Mouse (Mus musculus): ENCODE measurements around the gene Cpz. TPM values are rescaled to one million over a fixed set of nuclear protein-coding genes. Genes with fewer than 3 reads are reported as not detected.

Gene Cpz
- polyA plus RNA-seq (2017; shearing (Covaris generic)), result not detected

DNA sequence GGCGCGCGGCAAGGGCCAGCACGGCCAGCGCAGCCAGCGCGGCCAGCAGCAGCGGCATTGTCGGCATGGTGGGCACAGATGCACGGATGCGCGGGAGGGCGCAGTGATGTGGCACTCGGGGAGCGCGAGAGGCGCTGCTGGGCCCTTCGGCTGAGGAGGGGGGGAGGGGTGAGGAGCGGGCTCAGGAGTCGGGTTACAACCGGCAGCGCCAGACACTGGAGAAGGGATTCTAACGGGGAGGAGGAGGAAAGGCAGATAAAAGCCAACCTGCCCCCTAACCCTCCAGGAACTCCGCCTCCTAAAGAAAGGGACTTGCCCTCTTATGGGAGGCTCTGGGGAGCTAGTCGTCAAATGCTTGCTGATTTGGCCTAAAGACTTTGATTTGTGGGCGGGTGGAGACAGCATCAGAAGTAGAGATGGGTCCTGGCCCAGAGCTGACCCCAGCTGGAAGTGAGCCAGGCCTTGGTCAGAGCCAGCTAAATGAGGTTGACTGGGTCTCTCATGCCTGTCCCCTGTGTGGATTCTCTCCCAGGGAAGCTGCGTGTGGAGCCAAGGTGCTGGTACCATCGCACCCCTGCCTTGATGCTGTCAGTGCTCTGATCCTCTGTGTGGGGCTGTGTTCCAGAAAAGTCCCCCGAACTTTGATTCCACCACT is at the start of gene Cpz:
Gene Cpz, minus strand, starts transcription at position 230 of the 655 bp plus-strand sequence.
- ATAC-seq, result no peak

DNA sequence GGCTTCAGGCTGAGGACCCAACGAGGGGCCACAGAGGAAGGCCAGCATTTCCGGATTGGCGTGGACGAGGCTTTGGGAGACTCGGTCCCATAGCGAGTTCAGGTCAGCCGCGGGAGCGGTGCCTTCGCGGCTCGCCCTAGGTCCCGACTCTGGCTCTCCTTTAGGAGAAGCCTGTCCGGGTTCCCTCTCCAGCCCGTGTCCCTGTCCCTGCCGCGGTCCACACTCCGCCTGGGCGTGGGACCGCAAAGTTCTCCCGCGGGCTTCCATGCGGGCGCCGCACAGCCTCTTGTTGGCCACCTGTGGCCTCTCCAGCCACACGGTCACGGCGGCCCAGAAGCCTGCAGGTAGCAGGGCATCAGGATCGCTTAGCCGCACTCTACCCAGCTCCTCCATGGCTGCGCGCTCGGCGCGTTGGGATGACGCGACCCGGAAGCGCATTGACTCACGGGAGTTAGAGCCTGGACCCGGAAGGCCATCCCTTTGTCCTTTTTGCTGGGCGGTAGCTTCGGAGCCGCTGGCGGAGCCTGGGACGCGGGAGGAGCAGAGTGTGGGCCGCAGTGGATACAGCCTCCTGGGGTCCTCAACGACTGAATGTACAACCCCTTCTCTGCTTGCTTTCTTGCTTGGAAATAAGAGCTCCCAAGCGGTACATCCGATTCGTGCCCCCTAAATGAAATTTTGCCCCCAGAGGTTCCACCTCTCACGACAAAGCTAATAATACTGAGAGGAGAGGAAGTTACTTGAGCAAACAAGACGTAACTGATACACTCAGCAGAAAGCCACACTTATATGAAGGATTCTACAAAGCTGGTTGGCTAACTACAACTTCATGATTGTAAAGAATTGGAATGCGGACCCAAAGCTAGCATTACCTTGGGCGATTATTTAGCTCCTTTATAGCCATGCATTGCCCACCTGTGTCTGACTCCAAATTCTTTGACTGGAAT is 49.4 kb upstream of the Cpz start, which contains the start of gene Trmt44:
Gene Trmt44, minus strand, starts transcription at position 418 of the 947 bp plus-strand sequence.
- ATAC-seq, result peak; percentile 99

DNA sequence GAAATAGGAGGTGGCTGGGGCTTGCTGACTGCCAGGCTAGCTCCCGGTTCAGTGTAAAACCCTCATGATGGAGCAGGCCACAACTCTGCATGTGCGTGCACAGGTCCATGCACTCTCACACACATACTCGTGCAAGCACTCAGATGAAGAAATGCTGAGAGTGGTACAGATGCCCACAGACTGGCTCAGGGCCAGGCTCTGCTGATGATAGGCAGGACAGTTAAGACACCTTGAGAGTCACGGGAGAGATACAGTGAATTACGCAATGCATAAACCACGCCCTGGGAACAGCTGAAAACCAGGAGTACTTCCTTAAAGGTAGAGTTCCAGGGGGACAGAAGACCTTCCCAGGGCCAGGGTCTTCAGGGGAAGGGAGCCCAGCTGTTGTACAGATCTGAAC is 46.0 kb upstream of the Cpz start:
- no peak for ATAC-seq

DNA sequence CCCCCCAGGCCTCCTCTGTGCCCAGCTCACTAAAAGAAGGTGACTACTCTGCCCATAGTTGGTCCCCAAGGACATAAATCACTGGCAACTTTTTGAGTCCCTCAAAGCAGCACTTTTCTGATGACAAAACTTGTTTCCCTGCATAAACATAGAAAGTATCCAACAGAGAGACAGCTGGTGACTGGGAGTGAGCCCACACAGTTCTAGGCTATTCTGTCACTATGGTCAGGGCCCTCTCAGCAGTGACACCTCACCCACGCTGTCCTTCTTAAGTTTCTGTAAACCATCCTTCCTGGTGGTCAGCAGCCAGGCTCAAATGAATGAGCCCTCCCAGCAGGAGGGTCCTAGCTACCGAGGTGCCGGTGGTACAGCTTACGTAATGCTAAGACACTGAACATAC is 41.1 kb upstream of the Cpz start:
- no peak for ATAC-seq

DNA sequence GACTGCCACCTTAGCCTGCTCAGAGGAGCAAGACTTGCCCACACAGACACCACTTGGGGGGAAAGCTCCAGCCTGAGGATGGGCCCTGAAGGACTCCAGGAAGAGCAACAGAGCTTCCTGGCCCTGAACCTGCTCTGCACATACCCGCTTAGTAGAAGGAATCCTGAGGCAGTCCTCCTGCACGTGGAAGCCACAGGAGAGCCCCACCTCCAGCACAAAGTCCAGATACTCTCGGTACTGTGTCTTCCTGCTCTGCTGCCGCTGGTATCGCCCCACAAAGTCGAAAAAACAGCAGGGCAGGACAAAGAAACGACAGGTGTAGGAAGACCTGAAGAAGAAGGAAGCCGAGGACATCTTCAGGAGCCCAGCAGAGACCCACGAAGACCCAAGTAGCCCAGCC is 39.7 kb upstream of the Cpz start:
- no peak for ATAC-seq

DNA sequence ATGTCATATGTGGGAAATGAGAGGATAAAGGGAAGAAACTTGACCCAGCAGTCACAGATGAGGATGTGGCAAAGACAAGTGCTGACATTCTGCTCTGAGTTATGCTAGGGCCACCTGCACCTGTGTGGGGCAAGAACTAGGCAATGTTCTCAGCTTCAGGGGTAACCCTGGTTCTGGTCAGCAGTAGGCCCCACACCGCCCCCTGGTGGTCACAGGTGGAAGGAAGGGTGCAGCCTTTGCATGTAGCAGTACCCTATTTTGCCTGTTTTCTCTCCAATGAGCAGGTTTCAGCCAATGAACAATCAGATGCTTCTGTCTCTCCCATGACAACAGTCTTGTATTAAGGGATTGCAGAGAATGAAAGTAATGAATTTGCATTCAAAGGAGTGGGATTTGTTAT is 38.0 kb upstream of the Cpz start:
- ATAC-seq, result peak; percentile 52

DNA sequence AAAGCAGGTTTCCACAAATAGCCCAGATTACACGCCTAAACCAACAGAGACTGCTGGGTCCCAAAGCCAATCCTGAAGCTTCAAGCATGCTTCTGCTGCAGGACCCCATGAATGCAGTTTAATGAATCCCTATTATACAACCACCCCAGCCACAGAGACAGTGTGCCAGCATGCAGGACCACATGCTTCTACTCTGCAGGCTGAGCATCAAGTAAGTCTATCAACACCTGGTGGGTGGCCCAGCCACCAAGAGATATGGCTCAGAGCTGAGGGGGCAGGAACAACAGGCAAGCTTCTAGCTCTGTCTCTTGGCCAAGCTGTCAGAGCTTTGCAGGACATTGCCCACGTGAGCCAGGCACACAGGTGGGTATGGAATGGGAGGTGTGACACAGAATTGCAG is 37.1 kb upstream of the Cpz start:
- no peak for ATAC-seq

DNA sequence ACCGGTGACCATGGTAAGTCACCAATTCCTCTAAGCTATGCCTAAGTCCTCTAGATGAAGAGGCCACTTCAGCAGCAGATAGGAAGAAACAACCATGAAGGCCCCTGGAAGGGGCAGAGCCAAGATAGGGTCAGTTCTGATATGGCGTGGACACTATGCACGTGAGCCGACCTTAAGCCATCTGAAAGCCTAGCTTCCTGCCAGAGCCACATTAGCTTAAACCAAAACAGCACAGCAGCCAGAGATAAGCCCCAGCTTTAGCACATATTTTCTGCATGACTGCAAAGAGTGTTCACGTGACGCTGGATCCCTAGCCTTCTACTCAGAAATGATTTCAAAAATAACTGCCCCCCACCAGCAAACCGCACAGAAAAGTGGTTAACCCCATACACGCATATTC is 33.9 kb upstream of the Cpz start:
- no peak for ATAC-seq

DNA sequence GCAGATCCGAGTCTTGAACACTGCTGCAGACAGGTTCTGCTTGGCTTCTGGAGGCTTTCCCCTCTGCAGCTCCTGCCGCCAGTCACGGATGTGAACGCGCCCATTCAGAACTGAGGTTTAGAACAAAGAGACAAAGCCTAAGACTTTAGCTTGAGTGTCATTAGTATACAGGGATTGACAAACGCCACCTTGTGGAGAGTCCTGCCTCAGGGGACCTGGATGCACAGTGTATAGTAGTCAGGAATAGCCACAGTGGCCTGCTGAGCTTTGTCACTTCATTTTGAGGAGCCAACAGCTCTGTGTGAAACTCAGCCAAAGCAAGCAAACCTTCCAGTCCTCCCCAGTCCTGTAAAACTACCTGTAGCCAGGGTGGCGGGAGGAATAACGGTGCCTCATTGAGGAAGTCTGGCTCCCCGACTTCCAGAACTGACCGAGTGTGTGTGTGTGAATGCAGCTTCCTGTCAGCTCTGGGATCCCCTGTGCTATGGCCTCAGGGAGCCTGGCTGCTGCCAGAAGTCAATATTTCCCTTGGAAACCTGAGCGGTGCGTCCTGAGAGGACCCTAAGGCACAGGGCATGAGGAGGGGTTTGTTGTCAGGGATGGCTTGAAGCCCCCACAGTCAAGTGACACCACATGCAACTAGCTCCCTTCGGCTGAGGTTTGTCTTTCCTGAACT is 32.6 kb upstream of the Cpz start:
- no peak for ATAC-seq

DNA sequence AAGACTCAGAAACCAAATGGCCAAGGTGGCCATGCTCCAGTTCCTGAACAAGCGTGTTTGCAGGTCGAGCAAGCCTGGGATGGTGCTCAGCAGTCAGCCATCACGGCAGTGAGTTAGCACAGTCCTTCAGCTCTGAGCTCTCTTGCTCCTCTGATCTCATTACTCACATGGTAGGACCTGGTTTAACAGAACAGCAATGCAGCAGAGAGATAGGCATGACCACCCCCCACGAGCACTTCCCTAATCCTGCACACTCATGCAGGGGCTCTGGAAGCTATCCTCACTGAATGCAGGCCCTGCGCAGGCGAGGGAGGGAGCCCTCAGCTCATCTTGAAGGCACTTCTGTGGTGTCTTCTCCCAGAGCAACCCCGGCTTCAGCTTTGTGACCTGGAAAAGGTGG is 30.9 kb upstream of the Cpz start:
- ATAC-seq, result no peak

DNA sequence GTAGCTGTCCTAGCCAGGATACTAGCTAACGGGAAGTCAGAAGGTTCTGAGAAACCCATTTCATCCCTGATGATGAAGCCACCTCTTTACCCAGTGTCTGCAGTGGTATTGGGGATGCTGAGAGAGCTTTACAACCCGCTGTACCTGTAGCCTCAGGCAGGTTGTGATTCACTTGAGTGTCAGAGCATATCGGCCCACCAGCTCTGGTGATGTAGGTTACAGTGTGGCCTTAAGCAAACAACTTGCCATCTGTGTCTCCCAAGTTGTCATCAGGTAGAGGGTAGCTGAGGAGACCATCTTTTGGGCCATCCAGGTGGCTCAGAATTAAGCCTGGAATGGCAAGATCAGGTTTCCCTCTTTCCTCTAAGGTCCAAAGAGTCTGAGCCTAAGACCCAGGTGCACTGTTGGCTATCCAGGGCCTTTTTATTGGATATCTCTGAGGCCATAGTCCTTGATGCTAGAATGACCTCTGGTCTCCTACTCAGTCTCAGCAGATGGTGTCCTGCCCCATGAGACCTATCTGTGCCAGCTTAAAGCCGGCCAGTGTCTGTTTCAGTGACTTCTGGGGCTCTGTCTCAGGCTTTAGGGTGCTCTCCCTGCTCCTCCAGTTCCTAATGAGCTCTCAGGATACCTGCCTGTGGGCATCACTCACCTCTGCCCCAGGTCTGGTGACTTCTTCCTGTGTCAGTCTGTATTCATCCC is 27.5 kb upstream of the Cpz start:
- no peak for ATAC-seq

DNA sequence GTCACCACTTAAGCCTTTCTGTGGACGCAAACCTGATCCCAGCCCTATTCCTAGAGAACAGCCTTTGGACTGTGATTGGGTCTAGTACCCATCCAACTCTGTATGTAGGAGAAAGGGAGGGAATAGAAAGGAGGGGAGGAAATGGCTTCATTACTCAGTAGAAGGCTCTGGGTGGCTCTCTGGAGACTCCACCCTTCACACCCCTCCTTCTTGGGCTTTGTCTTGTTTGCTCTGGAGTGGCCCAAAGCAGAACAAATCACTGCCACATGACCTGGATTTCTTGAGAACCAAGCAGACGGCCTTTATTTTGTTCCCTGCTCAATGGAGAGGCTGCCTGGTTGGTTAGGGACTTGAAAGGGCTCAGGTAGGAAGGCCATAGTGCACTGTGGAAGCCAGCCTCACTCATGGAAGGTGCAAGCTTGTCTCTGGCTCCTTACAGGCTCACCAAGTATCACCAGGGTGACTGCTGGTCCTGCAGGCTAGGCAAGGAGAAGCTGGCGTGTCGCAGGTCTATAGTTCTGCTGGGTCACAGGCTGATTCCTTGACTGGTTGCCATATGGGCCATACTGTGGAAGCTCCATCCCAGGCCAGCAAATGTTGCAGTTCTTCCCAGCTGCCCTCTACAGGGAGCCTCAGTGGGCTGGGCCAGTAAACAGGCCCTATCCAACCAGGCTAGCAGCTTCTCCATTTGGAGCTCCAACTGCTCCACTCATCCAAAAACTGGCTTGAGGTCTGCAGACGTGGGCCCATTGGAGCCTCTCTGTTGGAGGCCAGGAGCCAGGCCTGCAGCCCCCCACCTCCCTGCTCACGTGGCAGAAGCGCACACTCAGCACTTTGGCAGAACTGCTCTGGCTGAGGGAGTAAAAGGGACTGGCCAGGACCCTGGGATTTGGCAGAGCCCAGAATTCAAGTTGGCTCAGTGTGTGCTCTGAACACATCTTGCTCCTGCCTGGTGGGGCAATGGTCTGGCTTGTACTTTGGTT is 26.6 kb upstream of the Cpz start:
- ATAC-seq, result no peak

DNA sequence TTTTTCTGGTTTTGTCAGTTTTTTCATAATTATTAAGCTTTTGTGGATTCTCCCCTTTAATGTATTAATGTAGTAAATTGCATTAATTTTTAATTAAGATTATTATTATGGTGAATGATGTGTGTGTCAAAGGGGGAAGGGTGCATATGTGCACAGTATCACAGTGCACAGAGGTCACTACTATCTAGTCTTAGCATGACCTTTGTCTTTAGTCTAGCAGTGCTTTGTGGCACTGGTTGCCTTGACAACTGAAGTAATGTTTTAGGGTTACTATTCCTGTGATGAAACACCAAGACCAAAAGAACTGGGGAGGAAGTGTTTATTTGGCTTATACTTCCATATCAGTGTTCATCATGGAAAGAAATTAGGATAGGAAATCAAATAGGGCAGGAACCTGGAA is 20.6 kb upstream of the Cpz start:
- ATAC-seq, result no peak

DNA sequence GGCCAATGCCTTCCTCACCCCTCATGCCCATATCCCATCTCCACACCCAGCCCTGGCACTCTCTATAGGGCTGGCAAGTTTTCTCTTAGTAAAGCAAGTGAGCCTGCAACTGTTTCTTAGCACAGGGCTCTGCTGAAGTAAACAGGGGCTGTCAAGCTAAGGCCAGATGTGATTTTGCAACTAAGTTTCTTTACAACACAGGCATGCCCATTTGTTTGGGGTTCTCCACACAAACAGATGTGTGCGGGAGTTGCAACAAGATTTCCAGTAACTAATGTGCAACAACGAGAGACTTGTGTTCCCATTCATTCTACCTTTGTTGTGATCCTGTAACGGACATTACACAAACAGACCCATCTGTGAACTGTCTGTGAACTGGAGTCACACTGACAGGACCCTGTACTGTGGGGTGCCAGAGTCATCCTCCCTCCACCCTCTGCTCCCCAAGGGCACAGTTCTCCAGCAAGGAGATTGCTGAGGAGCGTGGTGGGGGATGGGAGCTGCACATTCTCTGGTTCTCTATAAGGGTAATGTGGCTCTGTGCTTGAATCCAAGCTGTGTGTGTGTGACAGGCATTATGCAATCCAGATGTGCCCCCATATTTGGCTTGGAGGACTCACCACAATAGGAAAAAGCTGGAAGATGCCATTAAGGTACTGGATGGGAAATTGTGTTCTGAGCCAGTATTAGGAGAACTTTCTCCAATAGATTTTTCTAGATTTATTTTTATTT is 15.7 kb upstream of the Cpz start:
- no peak for ATAC-seq

DNA sequence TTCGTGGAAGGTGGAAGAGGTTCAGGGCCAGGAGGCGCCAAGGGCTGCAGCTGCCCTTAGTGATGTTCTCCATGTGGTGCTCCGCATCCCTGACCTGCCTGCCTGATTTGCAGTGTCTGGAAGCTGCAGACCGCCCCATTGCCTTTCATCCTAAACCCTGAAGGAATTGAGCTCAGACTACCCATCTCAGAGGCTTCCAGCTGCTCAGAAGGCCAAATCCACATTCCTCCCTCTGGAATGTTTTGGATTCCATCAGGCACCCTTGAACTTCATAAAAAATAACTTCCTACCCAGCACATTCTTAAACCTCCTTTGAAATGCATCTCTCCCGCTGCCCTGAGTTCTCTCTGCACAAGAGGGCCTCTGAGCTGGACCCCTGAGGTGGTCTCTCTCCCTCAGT is 15.1 kb upstream of the Cpz start:
- no peak for ATAC-seq

DNA sequence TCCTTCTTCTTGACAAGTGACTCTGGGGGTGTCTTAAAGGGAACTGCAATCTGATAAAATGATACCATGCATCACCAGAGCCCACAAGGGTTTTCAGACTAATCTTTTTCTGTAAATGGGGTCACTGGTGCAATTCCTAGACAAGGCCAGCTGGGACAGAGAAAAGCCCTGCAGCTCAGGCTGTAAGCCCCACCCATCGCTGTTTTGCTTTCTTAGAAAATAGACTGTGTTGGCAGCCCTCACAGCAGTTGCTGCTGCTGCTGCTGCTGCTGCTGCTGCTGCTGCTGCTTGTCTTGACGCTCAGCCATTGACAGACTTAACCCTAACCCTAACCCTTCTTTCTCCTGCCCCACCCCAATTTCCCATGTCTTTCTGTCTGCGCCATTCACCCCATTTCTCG is 14.1 kb upstream of the Cpz start:
- ATAC-seq, result no peak

DNA sequence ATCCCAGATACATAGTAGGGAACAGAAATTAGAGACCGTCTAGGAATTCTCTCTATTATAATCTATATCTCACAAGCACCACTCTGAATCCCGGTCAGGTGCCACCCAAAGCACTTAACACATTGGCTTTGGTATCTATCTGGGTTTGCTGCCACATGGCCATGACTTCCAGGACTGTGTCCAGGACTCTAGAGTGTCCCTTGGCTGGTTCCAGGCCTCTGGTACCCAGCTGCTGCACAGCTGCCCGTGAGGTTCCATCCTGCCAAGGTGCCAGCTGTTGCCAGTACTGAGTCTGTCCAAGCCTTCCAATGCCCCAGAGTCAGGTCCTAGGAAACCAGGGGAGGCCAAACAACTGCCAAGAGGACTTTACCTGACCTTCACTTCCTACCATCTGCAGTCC is 12.5 kb upstream of the Cpz start:
- ATAC-seq, result no peak

DNA sequence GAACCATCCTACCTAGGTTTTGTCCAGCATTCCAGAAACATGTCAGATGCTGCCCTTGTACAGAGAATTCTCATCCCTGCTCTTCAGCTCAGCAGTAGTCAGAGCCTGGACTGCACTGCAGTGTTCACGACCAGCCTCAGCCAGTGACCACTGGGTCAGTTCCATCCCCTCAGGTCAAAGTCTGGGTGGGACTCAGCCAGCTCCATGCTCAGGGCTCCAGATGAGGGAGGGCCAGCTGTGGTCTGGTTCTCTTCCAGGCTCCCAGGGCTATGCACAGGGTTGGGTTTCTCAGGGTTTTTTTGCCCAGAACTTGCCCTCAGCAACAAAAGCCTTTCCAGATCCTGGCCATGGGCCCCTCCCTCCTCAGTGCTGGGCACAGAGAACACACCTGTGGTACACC is 12.0 kb upstream of the Cpz start:
- ATAC-seq, result no peak

DNA sequence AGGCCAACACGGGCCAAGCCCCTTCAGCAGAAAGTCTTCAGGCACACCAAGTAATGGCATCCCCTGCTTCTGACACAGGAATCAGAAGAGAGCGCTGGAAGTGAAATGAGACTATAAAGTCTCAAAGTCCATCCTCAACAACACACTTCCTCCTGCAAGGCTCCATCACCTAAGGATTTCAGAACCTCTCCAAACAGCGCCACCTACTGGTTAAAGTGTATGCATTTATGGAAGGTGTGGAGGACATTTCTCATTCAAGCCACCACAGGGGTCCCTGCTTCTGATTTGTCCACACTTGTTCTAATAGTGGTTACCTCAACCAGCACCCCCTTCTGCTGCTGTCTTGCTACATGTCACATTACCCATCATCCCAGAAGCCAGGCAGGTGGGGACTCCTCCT is 10.8 kb upstream of the Cpz start:
- no peak for ATAC-seq

DNA sequence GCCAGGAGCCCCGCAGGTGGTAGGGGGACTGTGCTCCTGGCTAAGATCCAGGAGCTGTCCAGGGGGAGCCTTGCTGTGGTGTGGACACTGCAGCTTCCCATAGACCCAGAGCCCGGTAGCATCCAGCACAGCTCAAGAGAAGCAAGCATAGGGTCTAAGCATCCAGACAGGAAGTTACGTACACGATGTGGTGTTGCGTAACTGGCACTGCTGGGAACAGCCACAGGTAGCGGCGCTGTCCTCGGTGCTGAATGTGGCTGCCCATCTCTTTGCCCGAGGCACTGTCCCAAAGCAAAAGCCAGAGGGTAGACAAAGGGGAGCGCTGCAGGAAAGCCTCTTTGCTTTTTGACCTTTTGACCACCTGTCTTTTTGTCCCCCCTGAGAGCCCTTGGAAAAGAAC is 6.1 kb upstream of the Cpz start:
- ATAC-seq, result no peak

DNA sequence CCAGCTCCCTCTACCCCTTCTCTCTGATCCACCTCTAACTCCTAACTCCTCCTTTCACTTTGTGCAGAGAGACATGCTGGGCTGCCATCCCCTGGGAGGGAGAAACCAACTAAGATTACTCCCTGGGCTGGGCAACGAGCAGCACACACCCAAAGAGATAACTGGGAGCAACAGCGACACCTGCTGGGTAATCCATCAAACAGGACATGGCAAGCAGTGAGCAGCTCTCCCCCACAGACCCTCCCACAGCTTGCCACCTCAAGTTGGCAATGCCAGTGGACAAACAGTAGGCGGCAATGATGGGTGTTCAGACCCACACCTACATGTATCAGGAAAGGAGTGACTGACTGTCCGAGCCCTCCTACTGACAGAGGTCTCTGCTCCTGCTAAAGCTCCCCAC is 4.9 kb upstream of the Cpz start:
- no peak for ATAC-seq
